Mouse (Mus musculus) thymus, postnatal 25 days (tissue): ENCODE results near the gene Lgals4.
A peak's percentile ranks its signal among the peaks of the same experiment; 100 is the strongest.

Experiments
- DNase-seq: peaks from one replicate; pipeline ENCODE4 v3.0.0; 2022

The Lgals4 gene

GRCm38 (mm10) chr7:28823932-28824331, 9.7 kb upstream of the Lgals4 start:
- no peak for DNase-seq

DNA sequence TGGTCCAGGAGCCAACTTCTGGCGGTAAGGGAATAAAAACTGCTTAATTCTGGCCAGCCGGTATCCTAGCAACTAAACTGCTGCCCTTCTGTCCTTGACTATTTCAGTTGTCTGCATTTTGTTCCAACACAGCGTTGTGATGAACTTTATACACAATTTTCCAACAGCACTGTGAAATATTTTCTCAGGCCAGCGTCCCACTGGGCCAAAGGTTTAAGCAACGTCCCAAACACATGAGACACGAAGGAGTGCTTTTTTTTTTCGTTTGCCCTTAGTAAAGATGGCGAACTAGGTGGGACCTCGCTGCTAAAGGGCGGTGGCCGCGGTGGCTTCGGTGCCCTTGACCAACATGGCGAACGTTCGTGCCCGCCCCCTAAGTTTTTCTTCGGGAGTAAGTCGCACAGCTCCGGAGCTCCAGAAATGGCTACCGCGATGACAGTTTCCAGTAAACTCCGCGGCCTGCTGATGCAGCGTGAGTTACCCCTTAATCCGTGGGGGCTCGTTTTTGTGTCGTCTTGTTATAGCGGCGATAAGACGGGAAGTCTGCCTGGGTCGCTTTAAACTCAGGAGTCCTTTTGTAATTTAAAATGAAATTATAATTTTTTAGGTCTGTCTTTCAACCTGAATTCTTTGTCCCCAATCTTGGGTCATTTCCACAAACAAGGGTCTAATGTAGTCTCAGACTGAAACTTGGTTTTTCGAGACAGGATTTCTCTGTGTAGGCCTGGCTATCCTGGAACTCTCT, 8.5 kb upstream of the Lgals4 start, which contains the start of gene Ech1:
Gene Ech1 (plus strand): TSS at position 277 of the 745 bp plus-strand sequence.
- peak; percentile 90 for DNase-seq

- DNase-seq: peak; percentile 64
Observed at GRCm38 (mm10) chr7:28825686-28826401, 7.8 kb upstream of the Lgals4 start.

- no peak for DNase-seq
Observed at GRCm38 (mm10) chr7:28826402-28826772, 7.3 kb upstream of the Lgals4 start.

GRCm38 (mm10) chr7:28827338-28827737, 6.3 kb upstream of the Lgals4 start:
- no peak for DNase-seq

GRCm38 (mm10) chr7:28829821-28830220, 3.8 kb upstream of the Lgals4 start:
- DNase-seq: no peak

- DNase-seq: no peak
Observed at GRCm38 (mm10) chr7:28830981-28831380, 2.7 kb upstream of the Lgals4 start.

- DNase-seq: no peak
Observed at GRCm38 (mm10) chr7:28831411-28832125, 2.1 kb upstream of the Lgals4 start.

GRCm38 (mm10) chr7:28832137-28832536, 1.5 kb upstream of the Lgals4 start:
- no peak for DNase-seq

DNA sequence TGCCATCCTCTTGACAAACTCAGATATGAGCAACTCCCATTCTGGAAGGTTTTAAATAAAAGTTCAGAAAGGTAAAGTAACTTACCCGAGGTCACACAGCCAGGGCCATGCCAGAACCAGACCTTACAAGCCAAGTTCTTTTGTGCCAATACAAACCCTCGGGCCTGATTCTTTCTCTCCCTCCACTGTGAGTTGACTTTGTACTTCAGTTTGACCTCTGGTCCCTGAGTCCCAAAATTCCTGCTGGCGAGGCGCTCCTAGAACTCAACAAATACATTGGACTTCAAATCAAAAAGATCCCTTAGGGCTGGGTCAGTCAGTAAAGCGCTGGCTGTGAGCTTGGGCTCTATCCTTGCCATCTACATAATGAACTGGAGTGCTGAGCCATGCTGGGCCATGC, 3.3 kb downstream of the Lgals4 start:
- DNase-seq: no peak

- DNase-seq: no peak
Observed at GRCm38 (mm10) chr7:28838331-28838730, 4.7 kb downstream of the Lgals4 start.

- DNase-seq: no peak
Observed at GRCm38 (mm10) chr7:28847273-28847672, 13.6 kb downstream of the Lgals4 start.

DNA sequence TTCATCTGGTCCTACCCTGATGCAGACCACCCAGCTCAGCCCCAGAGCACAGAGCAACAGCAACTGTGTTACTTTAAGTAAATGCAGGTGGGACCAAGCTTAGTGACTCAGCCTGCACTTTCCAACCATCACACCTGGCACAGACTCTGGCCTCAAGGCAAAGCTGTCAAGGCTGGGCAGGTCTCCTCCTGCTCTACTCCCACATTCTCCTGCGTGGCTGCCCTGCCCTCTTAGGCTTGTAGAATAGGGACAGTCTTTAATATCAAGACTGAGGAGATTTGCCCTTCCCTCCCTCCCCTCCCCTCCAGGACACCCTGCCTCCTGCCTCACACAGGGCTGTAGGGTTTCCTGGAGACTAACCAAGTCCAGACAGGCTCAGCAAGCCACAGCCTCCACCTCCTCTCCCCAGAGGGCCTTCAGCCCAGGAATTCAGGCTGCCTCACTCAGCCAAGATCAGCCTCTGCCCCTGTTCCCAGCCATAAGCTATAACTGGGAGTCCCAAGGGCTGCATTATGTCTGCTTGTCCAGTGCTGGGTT, 16.1 kb downstream of the Lgals4 start:
- no peak for DNase-seq

DNA sequence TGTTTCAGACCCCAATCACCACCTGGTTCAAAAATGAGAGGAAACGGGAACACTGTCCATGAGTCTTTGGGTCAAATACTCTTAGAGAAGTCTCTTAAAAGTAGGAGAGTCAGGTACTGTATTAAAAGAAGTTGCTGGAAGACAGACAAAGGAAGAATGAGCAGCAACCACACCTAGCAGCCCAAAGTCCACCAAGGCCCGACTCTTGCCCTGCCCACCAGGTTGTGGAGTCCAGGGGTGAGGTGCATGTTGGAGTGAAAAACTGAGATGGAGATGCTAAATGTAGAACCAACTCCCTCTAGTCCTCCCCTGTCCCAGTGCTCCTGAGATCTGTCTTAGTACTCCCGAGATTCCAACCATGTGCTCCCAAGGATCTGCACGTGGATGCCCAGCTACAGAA, 17.0 kb downstream of the Lgals4 start:
- DNase-seq: no peak

DNA sequence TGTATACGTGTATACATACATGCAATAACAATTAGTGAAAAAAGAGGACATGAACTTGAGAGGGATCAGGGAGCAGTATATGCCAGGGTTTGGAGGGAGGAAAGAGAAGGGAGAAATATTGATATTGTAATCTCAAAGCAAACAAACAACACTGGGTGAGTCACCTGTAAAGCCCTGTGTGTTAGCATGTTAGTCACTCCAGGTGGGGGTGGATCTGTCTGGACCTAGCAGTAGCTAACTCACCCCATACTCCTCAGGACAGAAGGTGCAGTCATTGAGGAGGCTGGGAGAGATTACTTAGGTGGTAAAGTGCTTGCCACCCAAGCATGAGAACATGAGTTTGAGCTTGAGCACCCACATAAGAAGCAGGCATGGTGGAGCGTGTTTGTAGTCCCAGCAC, 26.3 kb downstream of the Lgals4 start:
- DNase-seq: no peak

- no peak for DNase-seq
Observed at GRCm38 (mm10) chr7:28860898-28861297, 27.2 kb downstream of the Lgals4 start.

GRCm38 (mm10) chr7:28862817-28863499, 29.3 kb downstream of the Lgals4 start:
- DNase-seq: no peak

DNA sequence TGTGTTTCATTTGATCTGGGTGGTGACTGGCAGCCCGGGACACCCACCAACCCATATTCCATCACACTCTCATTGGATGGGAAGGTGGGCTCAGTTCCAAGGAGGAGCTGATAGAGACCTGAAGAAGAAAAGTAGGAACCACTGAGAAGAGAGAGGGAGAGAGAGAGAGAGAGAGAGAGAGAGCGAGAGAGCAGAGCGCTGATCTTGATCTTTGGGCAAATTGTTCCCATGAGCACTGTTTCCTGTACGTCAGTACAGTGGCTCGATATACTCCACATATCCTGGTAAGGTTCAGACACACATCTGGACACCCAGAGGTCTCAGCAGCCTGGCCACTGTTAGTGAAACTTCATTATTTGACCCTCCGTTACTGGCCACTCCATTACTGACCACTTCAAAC, 29.9 kb downstream of the Lgals4 start, which contains the start of gene Lgals7:
Gene Lgals7 (plus strand): TSS at position 314 of the 400 bp plus-strand sequence.
- DNase-seq: no peak

GRCm38 (mm10) chr7:28864288-28864750, 30.7 kb downstream of the Lgals4 start:
- no peak for DNase-seq

DNA sequence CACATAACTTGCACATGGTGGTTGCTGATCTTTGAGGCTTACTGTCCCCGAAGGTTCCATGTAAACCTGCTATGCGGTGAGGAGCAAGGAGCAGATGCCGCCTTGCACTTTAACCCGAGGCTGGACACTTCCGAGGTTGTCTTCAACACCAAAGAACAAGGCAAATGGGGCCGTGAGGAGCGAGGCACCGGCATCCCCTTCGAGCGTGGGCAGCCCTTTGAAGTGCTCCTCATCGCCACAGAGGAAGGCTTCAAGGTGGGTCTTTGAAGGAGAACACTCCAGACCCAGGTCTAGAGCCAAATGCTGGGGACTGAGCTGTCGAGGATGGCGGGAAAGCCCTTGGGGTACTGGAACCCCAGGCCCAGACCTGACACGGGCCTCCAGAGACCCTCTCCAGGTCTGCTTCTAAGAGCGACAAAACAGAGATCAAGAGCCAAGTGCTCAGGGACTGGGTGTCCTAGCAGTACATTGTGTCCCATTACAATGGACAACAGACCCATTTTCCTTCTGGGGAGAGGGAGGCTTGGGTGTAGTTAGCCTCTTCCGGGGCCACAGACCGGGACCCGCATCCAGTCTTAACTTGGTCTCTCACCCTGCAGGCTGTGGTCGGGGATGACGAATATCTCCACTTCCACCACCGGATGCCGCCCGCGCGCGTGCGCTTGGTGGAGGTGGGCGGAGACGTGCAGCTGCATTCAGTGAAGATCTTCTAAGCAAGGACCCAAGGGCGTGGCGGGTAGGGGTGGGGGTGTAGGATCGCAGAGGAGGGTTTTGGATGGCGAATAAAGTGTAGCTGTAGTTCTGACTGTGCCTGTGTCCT, 32.0 kb downstream of the Lgals4 start:
- peak; percentile 99 for DNase-seq

GRCm38 (mm10) chr7:28866769-28867507, 33.3 kb downstream of the Lgals4 start:
- no peak for DNase-seq
